Mouse (Mus musculus): ENCODE data around the gene Iqsec1.
"Not testable (repeated sequence)": the region's sequence is repeated elsewhere in the genome, so short reads cannot be mapped to it uniquely, and the experiment has no call there.

Iqsec1 gene

GRCm38 (mm10) chr6:90701391-90701790 lies 287.1 kb downstream of the Iqsec1 start:
- no peak for DNase-seq

DNA sequence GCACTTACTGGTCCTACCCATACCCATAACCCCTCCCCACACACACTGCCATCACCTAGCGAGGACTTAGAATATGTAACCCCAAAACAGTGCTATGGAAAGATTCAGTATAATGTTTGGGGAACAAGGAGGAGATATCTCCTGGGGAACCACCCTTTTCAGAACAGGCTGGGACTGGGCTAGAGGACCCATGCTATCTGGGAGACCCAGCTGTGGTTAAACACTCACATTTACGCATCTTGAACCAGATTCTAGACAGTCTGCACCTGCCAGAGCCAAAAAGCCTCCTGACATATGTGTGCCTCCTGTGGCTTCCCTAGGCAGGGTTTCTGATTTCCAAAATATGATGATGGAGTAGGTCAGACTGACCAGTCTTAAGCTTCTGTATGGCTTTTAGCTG lies 287.7 kb downstream of the Iqsec1 start:
- DNase-seq, result no peak

- DNase-seq, result no peak
Observed at GRCm38 (mm10) chr6:90700068-90700467, 288.4 kb downstream of the Iqsec1 start.

DNA sequence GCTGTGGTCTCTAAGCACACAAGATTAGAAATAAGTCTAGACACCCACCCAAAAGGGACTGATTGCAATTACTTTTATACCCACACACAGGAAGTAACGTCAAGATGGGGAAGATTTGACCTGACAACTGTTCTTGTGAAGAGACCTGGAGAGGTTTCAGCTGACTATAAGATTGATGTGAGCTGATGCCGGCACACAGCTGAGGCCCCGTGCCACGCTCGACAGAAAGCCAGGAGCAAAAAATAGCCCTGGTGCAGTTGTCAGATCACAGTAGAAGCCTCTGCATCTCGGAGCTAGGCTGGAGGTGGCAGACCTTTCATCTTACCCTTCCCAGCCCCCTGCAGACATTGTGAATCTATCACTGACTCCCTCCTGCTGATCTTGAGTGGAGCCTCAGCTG lies 289.6 kb downstream of the Iqsec1 start:
- no peak for DNase-seq

GRCm38 (mm10) chr6:90695754-90696153 lies 292.7 kb downstream of the Iqsec1 start:
- DNase-seq, result no peak

DNA sequence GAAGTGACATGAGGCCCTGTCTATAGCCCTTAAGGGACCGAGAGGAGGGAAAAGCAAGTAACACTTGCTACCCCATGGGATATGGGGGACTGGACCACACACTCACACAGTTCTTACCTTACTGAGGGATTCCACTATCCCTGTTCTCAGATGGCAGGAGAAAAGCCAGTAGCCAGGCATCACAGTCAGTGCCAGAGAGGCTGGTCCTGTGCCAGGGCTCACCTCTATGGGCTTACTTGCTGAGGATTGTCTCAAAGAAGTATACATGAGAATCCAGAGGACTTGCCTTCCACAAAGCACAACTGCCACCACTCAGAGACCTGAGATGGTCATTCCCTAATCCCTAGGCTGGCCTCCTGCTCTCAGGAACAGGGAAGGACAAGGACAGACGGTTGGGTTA lies 296.1 kb downstream of the Iqsec1 start:
- DNase-seq, result peak; percentile 60

DNA sequence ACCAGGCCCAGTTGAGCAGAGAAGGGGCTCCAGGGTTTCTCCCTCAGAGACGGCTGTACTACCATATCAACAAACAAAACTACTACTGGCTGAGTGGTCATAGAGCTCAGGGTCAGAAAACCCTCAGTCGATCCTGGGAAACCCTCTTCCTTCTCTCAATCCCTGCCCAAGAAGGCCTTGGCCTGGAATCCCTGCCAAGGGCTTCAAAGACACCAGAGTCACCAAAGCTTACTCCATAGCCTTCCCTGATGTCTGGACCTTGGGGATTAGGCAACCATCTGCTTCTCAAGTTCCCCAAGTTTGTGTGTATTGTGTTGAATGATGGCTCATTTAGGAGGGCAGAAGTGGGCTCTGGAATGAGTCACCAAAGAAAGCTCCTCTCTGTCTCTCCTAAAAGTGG lies 296.6 kb downstream of the Iqsec1 start:
- no peak for DNase-seq

GRCm38 (mm10) chr6:90689500-90689899 lies 299.0 kb downstream of the Iqsec1 start:
- no peak for DNase-seq

DNA sequence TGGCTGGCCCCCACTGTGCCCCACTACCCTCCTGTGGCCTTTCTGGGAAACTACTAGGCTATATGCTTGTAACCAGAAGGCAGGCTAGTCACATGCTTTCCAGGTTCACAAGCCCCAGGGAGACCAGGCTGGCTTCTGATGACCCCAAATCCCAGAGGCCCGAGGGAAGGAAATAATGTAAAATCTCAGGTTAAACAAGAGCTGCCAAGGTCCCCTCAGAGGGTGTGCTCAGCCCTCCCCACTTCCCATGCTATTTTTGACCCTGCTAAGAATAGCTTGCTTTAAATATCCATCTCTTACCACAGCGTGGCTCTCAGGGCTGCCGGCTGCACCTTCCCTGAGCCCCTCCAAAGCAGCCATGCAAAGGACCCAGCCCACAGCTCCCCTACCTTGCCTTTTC lies 299.7 kb downstream of the Iqsec1 start:
- no peak for DNase-seq

GRCm38 (mm10) chr6:90688003-90688402 lies 300.5 kb downstream of the Iqsec1 start:
- DNase-seq, result no peak

DNA sequence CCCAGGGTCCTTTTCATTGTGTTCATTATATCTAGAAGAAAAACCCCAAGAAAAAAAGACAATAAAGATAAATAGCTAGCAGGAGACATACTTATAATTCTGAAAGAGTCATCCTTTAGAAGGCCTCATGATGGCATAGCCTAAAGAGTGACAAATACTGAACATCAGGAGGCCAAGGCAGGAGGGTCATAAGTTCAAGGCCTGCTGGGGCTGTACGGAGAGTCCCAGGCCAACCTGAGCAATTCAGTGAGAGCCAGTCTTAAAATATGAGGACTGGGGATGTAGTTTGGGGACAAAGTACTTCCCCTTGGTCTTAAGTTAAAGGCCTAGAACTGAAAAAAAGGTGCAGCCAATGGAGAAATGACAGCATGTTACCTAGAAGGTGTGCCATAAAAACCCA lies 301.7 kb downstream of the Iqsec1 start:
- DNase-seq, result no peak

DNA sequence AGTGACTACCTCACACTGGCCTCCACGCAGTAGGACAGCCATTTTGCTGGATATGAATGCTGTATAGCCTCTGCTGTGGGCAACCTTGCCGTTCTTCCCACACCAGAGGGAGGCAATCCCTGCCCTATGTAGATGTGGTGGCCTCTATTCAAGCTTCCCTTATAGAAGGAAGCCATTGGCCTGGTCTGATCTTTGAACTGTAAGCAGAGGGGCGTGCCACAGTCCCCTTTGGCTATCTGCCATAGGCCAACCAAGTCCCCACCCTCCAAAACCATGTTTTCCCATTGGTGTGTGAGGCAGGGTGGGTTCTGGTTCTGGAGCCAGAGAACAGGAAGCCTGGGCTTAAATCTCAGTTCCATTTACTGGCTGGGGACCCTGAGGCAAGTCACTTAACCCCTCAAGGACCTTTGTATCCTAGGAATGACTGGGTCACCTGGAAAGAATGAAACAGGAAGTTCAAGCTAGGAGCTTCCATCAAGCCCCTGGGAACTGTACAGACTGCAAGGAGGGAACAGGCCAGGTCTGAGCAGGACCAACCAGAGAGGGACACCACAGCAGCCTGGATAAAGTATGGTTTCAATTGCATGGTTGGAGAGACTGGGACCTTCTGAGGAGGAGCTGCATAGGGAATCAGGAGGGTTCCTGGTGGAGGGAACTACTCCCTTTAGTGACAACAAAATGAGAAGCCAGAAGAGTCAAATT lies 304.5 kb downstream of the Iqsec1 start:
- DNase-seq, result no peak

DNA sequence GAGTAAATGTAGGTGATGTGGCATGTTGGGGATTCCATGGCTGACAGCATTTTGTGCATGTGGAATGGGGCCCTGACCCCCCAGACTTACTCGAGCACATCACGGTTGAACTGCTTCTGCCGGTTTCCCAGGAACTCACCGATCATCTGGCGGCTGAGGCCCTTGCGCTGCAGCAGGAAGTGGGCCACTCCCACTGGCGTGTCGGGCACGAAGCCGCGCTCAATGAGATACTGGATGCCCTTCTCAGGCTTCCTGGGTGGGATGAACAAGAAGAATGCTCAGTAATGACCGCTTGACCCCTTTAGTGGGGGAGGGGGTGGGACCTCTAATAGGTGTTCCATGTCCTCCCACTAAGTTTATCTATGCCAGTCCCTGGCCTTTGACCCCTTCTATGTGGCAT lies 308.1 kb downstream of the Iqsec1 start:
- DNase-seq, result no peak

DNA sequence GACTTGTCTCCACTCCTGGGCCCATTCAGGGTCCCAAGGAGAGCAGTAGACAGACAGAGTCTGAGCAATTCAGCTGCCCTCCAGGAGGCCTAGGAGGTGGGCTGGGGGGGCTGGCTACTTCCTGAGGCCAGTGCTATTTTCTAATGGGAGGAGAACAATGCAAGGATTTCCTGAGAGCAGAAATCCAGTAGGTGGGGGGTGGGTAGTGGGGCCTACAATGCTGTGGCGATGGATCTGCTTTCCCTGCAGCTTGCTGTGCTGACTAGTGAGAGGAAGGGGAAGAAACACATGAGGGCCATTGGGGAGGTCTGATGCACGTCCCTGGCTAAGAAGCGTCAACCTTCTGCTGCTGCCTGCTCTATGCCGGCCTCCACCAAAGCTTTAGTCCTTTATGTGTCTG lies 309.7 kb downstream of the Iqsec1 start:
- DNase-seq, result no peak

- no peak for DNase-seq
Observed at GRCm38 (mm10) chr6:90668693-90669092, 319.8 kb downstream of the Iqsec1 start.

GRCm38 (mm10) chr6:90663736-90664135 lies 324.7 kb downstream of the Iqsec1 start:
- no peak for DNase-seq

GRCm38 (mm10) chr6:90662148-90662547 lies 326.3 kb downstream of the Iqsec1 start:
- no peak for DNase-seq

DNA sequence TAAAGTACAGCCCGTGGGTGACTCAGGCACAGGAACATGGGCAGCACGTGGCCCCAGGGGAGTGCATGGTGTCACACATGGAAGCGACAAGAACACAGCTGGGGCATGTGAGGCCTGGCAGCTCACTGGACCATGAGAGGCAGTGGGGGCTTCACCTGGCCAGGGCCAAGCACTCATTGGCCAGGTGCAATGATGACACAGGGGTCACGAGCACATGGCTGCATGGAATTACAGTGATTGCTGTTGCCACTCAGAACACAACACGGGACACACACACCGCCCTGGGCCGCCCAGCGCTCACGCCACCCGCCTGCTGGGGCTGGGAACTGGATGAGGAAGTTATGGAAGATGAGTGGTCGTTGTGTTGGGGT lies 327.5 kb downstream of the Iqsec1 start:
- no peak for DNase-seq

GRCm38 (mm10) chr6:90660398-90661028 lies 328.0 kb downstream of the Iqsec1 start:
- no peak for DNase-seq

DNA sequence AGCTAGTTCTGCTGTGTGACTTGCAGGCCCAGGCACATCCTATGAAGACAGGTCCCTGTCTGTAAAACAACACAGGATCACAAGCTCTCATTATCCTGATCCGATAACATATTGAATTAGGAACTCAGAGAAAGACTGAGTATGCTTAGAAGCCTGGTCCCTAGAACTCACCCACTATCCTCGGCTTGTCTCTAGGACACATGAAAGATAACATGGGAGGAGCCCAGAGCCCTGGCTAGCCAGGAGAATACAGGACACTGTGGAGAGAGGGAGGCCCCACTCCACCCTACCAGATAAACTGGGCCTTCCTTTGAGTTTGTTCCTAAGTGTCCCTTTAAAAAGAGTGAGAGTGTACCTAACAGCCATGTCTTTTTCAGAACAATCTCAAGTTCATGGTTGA lies 328.6 kb downstream of the Iqsec1 start:
- no peak for DNase-seq

DNA sequence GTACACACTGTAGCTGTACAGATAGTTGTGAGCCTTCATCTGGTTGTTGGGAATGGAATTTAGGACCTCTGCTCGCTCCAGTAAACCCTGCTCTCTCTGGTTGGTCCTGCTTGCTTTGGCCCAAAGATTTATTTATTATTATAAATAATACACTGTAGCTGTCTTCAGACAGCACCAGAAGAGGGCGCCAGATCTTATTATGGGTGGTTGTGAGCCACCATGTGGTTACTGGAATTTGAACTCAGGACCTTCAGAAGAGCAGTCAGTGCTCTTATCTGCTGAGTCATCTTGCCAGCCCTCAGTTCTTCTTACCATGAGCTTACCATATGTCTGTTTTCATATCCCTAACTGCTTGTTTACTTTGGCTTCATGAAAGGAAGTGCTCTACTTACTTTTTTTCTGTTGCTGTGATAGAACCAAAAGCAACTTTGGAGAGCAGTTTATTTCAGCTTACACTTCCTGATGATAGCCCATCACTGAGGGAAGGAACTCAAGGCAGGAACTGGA lies 332.1 kb downstream of the Iqsec1 start:
- not testable (repeated sequence) for DNase-seq

DNA sequence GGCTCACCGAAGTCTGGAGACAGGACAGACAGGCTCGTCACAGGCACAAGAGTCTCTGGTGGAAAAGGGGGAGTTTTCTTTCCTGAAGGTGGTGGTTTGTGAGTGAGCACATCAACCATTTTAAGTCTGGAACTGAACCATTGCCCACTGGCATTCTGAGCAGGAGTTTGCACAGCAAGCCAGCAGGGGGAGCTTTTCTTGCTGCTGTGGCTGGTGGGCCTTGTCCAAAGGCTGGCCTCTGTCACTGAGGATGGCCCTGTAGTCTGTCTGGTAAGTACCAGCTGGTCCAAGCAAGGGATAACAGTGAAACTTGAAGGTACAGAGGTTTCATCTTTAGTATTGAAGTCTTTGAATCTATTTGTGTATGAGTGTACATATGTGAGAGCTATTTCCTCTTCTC lies 334.7 kb downstream of the Iqsec1 start:
- peak; percentile 50 for DNase-seq

GRCm38 (mm10) chr6:90650634-90651033 lies 337.9 kb downstream of the Iqsec1 start:
- no peak for DNase-seq

- DNase-seq, result no peak
Observed at GRCm38 (mm10) chr6:90649279-90649678, 339.2 kb downstream of the Iqsec1 start.

DNA sequence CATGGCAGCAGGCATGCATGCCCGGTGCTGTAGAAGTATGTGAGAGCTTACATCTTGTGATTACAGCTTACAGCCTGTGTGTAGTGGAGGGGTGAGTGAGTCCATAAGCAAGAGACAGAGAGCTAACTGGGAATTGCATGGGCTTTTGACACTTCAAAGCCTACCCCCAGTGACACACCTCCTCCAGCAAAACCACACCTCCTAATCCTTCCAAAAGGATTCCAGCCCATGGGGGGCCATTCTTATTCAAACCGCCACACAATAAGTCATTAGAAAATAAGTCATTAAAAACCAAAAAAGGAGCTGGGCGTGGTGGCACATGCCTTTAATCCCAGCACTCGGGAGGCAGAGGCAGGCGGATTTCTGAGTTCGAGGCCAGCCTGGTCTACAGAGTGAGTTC lies 340.1 kb downstream of the Iqsec1 start:
- DNase-seq, result no peak
